Mouse (Mus musculus) yolk sac, embryonic 10.5 days (tissue): ENCODE data around the gene Rragd.
"Not testable (repeated sequence)": the region's sequence is repeated elsewhere in the genome, so short reads cannot be mapped to it uniquely, and the experiment has no call there.

Source experiments
- DNase-seq: peaks from one replicate; pipeline ENCODE4 v3.0.0-alpha.2; 2017; ENCODE audit warnings: low spot score

Rragd gene

DNA sequence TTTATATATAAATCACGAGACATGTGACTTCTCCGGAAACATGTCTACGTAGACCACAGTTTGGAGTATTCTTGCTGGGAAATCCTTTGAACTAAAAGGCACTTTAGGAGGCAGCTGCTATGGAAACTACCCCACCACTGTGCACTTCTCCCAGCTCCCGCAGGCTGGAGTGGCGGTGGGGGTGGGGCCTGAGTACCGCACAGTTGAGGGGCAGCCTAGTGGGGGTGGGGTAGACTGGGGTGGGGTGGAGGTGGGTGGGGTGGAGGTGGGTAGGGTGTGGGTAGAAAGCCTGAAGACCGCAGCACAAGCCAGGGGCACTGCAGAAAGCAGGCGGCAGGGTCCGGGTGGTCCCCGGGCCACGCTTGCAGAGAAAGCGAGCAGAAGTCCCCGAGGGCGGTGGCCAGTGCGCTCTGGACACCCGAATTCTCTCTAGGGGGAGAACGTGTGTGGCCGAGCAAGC is at the start of gene Rragd:
Gene Rragd, plus strand, starts transcription at position 322 of the 460 bp plus-strand sequence.
- DNase-seq = peak; percentile 68

DNA sequence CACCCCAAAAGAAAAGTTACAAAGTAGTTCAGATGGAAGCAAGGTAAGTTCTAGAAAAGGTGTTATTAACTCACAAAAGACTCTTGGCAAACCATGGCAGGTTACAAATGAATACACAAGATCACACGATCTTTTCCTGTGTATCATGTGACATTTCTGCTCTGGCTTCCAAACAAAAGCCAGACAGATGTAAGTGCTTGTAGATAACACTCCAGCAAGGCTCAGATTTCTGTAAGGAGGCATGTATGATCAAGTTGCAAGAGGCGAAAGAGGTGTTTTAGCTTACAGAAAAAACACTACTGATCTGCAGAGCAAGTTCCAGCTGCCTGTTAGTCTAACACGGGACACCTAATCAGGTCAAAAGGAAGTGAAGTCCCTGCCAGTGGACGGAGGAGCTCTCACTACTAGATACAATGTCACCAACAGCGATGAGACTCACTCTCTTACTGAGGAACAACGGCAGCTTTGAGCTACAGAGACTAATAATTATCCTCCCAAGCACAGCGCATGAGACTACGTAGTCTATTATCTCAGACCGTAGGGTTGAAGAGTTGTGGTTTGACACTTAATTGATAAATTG is 46.0 kb upstream of the Rragd start:
- DNase-seq = no peak

DNA sequence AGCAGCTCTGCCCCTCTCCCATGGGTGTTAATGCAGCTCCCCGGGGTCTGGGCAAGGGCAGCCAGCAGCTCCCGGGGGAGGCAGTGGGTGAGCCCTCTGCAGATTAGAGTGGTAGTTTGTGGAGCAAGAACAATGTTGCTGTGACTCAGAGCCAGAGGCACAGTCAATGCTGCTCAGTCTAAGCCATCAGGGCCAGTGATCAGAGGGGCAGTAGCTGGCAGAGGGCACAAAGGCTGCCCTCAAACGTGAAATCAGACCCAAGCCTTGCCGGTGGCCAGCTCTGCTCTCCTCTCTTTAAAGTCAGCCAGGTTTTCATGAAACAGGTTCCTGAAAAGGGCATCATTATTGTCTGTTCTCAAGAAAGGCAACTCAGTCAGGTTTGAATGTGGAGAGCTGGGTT is 43.3 kb upstream of the Rragd start:
- no peak for DNase-seq

DNA sequence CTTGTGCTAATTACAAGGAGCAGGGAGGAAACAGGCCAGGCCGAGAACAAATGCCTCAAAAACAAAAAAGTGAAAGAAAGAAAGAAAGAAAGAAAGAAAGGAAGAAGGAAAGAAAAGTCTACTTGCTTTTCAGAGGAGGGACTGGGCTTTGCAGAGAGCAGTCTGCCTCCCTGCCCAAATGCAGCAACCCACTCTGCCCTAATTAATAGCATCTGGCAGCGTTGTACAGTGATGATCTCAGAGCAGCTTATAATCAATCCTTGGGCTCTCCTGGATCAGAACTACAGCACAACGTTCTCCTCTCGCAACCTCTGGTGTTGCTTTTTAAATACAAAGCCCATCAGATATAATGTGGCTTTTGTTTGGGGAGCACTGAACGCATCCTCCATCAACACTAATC is 42.9 kb upstream of the Rragd start:
- no peak for DNase-seq

DNA sequence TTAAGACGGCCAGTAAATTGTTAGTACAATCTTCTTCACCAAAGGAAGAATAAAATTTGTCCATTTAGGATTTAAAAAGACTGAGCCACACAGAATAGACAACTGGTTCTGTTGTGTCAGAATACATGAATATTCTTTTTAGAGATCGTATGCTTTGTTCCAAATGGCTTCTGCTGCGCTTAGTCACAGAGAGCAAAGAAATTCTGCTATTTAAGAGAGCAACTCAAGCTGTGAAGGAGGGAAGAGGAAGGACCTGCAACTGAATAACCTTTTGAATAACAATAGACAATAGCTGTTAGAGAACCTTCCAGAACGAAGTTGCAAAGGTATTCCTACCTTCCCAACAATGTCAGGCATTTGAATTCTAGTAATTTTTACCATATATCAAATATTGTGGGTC is 41.9 kb upstream of the Rragd start:
- DNase-seq = no peak

DNA sequence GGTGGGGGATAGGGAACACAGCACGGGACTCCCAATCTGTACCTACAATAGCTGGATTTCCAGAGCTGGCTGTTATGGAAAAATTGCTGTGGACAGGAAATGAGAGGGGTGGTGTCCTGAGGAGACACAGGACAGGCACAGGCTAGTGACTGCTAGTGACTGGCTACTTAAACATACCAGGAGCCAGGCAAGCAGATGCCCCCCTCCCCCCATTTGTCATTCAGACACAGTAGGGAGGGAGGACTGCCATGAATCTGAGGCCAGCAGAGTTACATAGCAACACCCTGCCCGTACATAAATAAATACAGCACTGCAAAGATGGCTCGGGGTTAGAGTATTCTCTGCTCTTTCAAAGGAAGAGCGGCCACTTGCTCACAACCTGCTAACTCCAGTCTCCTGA is 35.2 kb upstream of the Rragd start:
- DNase-seq = peak; percentile 9

DNA sequence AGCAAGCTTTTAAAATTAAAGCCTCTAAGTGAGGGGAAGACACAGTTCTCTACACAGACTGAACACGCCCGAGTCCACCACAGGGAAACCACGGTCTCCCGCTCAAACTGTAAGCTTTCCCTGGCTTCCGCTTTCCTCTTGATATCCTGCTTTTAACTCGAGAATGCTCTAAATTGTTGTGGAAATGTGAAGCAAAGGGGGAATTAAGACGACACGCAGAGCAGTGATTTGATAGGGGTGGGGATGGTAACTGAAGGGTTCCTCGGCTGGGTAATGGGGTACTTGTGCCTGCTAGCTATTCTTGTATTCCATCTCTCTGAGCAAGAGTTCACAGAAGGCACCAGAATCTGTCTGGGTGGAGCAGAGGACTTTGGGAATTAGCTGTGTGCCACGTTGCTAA is 34.1 kb upstream of the Rragd start:
- DNase-seq = no peak

DNA sequence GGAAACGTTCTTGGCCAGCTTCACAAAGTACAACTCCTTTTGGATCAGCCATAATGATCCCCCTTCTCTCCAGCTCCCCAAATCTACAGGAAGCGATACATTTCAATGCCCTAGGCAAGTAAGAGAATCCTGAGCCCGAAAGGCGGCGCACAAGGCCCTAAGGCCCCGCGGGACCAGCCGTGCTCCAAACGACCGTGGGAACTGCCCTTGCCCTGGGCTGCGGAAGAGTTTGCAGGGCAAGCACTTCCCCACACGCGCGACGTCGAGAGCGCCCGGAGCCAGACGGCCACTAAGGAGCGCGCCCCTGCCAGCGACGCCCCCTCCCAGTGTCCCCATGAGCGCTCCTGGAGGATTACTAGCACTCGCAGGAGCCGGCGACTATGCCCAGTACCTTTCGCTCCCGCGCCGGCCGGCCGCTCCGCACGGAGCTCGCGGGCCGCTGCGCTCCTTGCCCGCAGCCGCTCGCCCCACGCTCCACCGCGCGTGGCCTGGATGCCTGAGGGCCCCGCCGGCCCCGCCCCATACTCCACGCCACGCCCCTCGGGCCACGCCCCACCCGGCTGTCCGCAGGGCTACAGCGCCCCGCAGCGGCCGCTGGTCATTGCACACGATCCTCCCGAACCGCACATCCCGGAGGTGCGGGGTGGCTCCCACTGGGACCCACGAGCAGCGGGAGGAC is 32.3 kb upstream of the Rragd start, which contains the start of gene Ankrd6:
Gene Ankrd6, minus strand, starts transcription at position 486 of the 679 bp plus-strand sequence.
- peak; percentile 74 for DNase-seq

DNA sequence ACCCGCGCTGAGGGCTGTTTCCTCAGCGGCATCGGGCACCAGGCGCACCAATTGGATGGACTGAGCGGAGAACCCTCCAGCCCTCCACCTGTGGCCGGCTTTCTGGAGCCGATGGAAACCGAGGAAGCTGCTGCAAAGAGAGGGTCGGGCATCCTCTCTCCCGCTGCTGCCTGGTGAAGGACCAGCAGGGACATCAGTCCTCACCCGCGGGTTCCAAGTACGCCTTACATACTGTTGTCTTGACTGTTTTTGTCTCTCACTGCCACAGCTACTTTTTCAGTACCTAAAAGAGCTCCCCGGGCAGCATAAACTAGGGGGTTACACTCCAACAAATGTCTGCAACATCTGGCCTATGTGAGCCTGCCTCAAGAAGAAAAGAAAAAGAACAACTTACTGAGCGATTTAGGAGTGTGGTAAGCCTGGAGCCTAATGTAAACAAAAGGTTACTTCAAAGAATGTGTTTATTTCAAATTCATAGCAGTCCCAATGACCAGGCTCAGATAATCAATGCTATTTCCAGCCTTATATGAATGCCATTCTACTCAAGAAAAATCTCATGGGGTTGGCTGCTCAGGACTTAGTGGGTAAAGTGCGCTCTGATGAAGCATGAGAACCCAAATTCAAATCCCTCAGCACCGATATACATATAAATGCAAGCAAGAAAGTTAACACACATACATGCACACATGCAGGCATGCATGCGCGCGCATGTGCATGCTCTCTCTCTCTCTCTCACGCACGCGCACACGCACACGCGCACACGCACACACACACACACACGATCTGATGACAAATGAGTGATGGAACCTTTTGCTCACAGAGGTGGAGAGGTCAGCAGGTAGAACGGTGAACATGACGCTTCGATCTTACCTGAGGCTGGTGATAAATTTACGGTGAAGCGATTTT is 31.5 kb upstream of the Rragd start:
- DNase-seq = peak; percentile 2

DNA sequence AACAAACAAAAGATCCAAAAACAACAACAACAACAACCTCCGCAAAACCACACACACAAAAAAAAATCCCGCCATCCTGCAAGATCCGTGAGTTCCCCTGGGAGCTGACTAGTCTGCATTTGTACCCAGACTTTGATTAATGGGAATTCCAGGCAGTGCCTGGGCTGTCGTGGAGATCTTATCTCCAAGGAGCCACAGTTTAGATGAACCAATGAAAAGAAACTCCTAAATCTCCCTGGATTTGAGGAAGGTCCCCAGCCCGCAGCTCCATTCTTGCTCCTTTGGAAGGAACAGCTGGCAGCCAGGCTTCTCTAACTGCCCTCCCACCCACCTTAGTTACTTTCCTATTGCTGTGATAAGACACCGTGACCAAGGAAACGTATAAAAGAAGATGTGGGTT is 30.2 kb upstream of the Rragd start:
- DNase-seq = peak; percentile 7

DNA sequence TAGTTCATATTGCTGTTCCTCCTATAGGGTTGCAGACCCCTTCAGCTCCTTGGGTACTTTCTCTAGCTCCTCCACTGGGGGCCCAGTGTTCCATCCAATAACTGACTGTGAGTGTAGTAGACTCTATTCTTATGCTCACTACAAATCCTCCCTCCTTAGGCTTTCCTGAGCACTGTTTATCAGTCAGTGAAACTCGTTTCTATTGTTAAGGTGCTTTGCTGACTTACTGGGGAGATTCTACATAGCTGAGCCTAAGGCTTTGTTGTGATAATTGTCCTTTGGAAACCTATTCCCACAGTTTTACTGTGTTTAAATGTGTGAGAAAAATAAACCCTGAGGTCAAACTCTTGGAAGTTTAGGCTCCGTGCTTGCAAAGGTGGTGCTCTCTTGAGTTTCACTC is 26.4 kb upstream of the Rragd start:
- DNase-seq = no peak

DNA sequence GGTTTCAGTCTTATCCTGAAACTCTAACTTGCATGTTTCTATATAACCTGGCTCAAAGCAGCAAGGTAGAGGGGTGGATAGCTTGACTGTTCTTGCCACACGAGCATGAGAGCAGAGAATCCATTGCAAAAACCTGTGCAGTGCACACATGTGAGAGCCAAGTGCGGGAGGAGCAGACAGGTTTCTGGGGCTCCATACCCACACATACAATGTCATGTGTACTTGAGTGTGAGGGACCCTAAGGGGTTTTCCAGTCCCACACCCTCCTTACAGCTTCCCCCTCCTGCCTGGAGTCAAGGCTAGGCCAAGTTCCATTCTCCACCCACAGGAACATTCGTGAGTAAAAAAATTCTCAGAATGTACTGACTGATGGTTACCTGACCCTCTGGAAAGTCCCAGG is 21.4 kb upstream of the Rragd start:
- no peak for DNase-seq

DNA sequence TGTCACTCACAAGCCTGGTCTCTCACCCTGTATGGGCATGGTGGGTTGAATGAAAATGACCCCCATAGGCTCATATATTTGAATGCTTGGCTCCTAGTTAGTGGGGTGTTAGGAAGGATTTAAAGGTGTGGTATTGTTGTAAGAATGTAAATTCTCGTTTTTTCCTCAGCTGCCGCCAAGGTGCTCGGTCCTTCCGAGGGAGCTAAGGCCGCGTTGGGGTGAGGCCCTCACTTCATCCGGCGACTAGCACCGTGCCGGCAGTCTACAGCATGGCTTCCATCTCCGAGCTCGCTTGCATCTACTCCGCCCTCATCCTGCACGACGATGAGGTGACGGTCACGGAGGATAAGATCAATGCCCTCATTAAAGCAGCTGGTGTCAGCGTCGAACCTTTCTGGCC is 18.2 kb upstream of the Rragd start:
- DNase-seq = not testable (repeated sequence)

DNA sequence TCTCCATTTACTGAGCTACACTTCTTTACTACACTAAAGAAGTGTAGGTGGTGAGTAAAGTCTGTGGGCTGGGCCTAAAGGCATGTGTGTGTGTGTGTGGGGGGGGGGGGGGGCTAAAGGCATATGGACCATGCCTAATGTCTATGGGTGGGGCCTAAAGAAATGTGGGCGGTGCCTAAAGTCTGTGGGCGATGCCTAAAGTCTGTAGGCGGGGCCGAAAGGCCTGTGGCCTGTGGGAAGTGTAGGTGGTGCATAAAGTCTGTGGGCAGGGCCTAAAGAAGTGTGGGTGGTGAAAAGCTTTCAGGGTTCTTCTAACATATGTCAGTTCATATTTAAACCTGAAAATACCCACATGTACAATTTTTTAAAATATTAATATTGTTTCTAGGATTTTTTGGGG is 5.5 kb upstream of the Rragd start:
- DNase-seq = no peak

DNA sequence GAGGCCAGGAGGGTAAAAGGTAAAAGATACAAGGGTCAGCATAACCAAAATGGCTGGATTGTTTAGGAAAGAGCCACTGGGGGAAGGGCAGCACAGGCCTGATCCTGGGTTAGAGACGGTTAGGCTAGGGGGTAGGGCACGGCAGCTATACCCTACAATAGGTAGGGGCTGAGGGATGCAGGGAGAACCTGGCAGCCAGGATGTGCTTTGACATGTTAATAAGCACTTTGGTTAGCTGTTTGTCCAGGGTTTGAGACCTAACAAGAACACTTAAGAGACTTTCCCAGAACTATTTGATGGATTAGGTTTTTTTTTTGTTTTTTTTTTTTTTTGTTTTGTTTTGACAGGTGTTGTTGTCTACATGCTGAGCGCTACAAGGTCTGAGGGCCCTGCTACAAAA is 2.8 kb upstream of the Rragd start:
- no peak for DNase-seq

DNA sequence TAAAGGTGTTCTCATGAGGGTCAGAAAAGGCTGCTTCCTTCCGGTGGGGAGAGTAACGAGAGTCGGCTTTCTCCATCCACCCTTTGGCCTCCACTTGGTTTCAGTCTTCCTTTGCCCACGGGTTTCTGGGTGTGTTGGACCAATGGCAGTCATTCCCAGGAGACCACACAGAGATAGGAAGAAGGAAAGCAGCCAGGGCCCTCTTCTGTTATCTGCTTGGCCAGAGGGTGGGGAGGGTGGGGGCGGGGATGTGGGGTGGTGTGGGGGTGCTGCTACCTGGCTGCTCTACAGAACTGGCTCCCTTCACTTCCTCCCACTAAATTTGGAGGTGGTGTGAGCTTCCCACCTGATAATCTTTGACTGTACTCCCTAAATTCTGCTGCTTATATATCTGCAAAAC is 1.2 kb upstream of the Rragd start:
- DNase-seq = no peak

DNA sequence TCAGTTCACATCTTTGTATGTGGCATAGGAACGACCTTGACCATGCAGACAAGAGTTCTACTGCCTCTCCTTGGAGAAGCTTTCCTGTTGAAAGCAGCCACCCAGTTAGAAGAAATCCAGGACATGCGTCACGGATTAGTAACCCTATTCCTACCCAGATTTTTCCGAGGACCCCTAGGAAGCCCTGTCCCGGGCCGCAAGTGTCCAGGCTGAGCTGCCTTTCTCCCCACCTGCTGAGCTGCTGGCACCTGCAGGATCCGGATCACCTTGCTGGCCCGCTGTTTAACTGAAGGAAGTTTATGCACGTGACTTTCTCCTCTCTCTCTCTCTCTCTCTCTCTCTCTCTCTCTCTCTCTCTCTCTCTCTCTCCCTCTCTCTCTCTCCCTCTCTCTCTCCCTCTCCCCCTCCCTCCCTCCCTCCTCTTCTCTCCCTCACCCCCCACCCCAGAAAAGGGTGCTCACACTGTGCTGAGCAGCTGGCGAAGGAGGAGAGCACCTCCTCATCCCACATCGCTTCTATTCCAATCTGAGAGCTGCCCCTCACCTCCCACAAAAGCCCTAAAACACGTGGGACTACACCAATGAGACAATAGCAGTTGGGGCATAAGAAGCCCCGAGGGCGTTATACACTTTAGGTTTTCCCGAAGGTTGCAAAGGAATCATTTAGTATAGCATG is 659 bp upstream of the Rragd start:
- peak; percentile 47 for DNase-seq

DNA sequence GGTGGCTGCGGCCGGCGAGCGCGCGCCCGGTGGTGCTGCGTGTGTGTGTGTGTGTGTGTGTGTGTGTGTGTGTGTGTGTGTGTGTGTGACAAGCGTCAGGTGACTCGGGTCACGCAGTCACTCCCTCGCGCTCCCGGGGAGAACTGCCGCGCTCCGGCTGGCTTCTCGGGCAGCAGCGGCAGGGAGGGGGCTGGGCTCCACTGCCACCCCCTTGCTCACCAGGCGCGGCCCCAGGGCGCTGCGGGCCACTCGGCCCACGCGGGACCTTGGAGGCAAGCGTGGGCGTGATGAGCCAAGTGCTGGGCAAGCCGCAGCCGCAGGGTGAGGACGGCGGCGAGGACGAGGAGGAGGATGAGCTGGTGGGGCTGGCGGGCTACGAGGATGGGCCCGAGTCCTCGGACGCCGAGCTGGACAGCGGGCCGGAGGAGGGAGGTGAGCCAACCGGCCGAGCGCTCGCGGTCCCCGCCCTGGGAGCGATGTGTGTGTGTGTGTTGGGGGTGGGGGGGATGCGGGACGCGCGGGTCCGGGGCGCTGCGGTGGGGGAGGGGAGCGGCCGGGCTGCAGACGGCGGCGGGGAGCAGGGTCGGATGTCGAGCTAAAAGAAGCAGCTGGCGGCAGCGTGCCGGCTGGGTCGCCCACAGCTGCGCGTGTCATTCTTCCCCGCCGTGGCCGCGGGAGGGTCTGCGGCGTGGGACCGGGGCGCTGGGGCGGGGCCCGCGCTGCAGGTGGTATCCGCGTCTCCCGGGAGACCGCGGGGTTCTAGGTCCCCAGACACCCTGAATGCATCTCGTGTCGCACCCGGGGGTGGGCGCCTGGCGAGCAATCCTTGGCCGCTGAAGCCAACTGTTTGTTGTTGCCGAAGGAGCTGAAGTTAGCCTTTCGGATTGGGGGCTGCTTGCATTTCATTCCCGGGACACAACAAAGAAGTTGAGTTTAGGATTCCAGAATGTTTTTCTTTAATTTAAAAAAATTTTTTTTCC is 629 bp downstream of the Rragd start:
- DNase-seq = peak; percentile 56

DNA sequence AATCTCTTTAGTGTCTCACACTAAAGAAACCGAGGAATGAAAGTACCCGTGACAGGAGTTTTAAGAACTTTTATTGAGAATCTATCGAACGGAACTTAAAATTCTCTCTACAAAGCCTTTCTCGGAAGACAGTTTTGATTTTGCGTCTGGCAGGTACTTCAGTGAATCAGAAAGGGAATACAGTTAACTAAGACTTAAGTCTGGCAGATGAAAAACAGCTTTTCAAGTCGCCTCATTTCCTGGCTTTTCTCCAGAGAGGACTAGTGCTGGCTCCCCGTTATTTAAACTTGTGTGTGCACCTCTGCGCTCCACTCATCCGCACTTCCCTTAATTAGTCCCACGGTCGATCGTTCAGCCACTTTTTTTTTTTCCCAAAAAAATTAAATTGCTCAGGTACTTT is 1.4 kb downstream of the Rragd start:
- peak; percentile 14 for DNase-seq

DNA sequence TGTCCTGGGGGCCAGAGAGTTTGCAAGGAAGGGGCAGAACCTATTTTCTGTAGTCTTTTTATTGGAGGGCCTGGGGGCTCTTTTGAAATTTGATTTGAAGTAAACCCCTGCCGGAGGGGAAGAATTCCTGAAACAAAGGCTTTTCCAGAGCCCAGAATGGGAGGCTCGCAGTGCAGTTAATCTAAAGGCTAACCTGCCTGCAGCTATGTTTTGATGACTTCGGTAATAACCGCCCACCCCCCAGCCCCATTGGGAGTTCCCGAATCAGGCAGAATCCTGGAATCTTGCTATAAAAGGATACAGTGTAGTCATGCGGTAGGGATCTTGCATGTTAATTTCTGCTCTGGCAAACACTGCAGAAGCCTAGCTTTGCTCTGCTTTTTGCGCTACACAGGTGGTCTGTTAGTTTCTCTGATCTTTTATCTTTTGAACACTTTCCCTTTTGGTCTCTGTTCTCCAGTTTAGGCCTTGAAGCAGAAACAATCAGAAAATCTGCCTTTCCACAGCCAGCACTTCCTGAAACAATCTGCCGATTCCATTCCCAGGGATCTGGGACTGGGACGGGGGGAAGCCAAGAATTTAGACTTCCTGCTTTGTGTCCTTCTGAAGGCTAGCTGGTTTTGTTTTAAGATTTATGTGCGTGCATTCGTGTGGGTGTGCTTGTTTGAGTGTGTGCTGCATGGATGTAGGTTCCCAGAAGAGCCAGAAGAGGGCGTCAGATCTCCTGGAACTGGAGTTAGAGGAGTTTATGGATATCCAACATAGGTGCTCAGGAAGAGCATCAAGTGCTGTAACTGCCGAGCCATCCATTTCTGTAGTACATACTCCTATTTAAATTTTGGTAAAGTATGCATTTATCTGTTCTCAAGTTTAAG is 2.2 kb downstream of the Rragd start:
- DNase-seq = peak; percentile 21
